Mouse (Mus musculus) lung, embryonic 16.5 days (tissue): ENCODE measurements around the gene Olfr1180. TPM values are rescaled to one million over a fixed set of nuclear protein-coding genes. Genes with fewer than 3 reads are reported as not detected.
"Not testable (repeated sequence)": the region's sequence is repeated elsewhere in the genome, so short reads cannot be mapped to it uniquely, and the experiment has no call there.

ENCODE experiments used
- ATAC-seq: fragments of 200-750 bp; cut with Nextera tagmentation; 2 replicates; pipeline ENCODE4 v1.8.0; 2017; ENCODE audit warnings: low read depth, mild to moderate bottlenecking, moderate library complexity
- H3K27ac ChIP-seq: fragments of 300-500 bp; sonication (generic); 2 replicates; pipeline ENCODE4 v1.5.1; 2014; ENCODE audit warnings: mild to moderate bottlenecking, control low read depth, low read length
- H3K27me3 ChIP-seq: fragments of 300-500 bp; sonication (generic); 2 replicates; pipeline ENCODE4 v1.6.1; 2014; ENCODE audit warnings: low read depth, low read length, mixed read lengths; ENCODE audit not compliant: control insufficient read depth, insufficient read depth
- H3K36me3 ChIP-seq: fragments of 300-500 bp; sonication (generic); 2 replicates; pipeline ENCODE4 v1.6.1; 2014; ENCODE audit warnings: low read length; ENCODE audit not compliant: control insufficient read depth, insufficient read depth
- H3K4me1 ChIP-seq: fragments of 300-500 bp; sonication (generic); replicated peaks from 2 replicates; pipeline ENCODE4 v1.6.1; 2014; ENCODE audit warnings: low read length, mixed read lengths; ENCODE audit not compliant: control insufficient read depth, insufficient read depth
- H3K4me2 ChIP-seq: fragments of 300-500 bp; sonication (generic); 2 replicates; pipeline ENCODE4 v1.6.1; 2014; ENCODE audit warnings: low read depth, low read length, control low read depth
- H3K4me3 ChIP-seq: fragments of 300-500 bp; sonication (generic); 2 replicates; pipeline ENCODE4 v1.5.1; 2014; ENCODE audit warnings: mild to moderate bottlenecking, low read length, control low read depth
- H3K9ac ChIP-seq: fragments of 300-500 bp; sonication (generic); 2 replicates; pipeline ENCODE4 v1.6.1; 2014; ENCODE audit warnings: low read length, control low read depth
- H3K9me3 ChIP-seq: fragments of 300-500 bp; sonication (generic); 2 replicates; pipeline ENCODE4 v1.6.1; 2016; ENCODE audit warnings: low read length; ENCODE audit not compliant: control insufficient read depth
- WGBS: fragments of 180-500 bp; shearing (Covaris S2); extraction: QIAGEN DNeasy Blood & Tissue Kit; methylation state at CpG from one replicate; pipeline ENCODE4 v1.1.7; 2014; 5-methylcytosine and 5-hydroxymethylcytosine counted together
- polyA plus RNA-seq: library from polyadenylated mRNA; unstranded; fragments of >200 nt; fragmentation: Nextera tagmentation; extraction: Ambion mirVana; gene quantifications from 2 replicates; pipeline ENCODE4 v1.2.1, GENCODE M21; 2015

The Olfr1180 gene
- polyA plus RNA-seq = not detected in 2 replicates

DNA sequence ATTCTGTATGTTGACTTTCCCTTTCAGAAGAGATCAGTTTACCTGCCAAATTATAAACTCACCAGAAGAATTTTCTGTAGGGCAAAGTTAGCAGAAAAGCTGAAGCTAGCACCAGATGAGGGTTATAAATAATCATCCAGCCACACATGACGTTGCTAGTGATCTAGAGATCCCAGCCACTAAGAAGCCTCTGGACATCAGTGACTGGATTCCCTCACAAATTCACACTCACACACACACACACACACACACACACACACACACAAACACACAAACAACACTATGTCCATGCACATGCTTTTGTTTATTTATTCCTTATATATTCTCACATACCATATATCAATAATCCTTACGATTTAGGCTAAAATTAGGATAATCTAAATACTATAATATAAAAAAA lies at the start of gene Olfr1180:
TSS of gene Olfr1180 (minus strand) at position 101 of the 400 bp plus-strand sequence.
- H3K9ac ChIP-seq = no peak within 1 kb of the TSS
- no peak within 1 kb of the TSS for H3K27ac ChIP-seq
- H3K27me3 ChIP-seq = no peaks in the 10 kb centered on the region
- H3K4me3 ChIP-seq = no peak within 1 kb of the TSS
- no peaks in the 10 kb centered on the region for H3K9me3 ChIP-seq
- no peak within 1 kb of the TSS for H3K4me2 ChIP-seq
- WGBS = 69% methylated on average over 2 of the region's 2 CpGs
- no peak for ATAC-seq
- H3K4me1 ChIP-seq = no peaks in the 10 kb centered on the region
- no peaks in the 10 kb centered on the region for H3K36me3 ChIP-seq

DNA sequence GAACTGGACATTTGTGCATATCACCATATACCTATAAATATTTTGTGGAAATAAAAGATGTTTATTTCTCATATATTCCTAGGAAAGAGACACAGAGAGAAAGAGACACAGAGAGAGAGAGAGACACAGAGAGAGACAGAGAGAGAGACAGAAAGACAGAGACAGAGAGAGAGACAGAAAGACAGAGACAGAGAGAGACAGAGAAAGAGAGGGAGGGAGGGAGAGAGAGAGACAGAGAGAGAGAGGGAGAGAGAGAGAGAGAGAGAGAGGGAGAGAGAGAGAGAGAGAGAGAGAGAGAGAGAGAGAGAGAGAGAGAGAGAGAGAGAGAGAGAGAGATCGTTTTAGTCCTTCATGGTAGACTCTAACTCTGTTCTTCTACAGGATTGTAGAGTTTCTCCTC lies 35.6 kb upstream of the Olfr1180 start, which contains the start of gene Olfr1183:
TSS of gene Olfr1183 (plus strand) at position 301 of the 400 bp plus-strand sequence.
- ATAC-seq, H3K27ac ChIP-seq, H3K27me3 ChIP-seq, H3K4me1 ChIP-seq, H3K4me3 ChIP-seq, H3K9me3 ChIP-seq, H3K36me3 ChIP-seq, H3K9ac ChIP-seq, H3K4me2 ChIP-seq: not testable (repeated sequence)
- WGBS = 72% methylated on average over 1 of the region's 1 CpGs

DNA sequence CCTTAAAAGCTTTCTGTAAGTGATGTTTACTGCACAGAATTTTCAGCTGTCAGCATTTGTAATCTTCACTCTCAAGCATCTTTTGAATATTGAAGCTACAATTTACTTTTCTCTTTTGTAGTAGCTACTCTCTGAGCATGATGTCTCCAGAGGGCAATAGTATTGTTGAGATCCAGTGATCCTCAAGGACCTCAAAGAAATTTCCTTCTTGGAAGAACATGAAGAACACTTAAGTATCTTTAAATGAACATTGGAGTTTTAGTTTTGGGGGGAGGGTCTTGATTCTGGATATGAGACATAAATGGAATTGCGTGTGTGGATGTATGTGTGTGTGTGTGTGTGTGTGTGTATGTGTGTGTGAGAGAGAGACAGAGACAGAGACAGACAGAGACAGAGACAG lies 30.1 kb upstream of the Olfr1180 start, which contains the start of gene Gm13757:
TSS of gene Gm13757 (minus strand) at position 101 of the 400 bp plus-strand sequence.
- no peak within 1 kb of the TSS for H3K4me2 ChIP-seq
- no peak within 1 kb of the TSS for H3K9ac ChIP-seq
- H3K27me3 ChIP-seq = no peaks in the 10 kb centered on the region
- no peak for ATAC-seq
- no peak within 1 kb of the TSS for H3K27ac ChIP-seq
- WGBS = 91% methylated on average over 1 of the region's 1 CpGs
- no peaks in the 10 kb centered on the region for H3K36me3 ChIP-seq
- no peak within 1 kb of the TSS for H3K4me3 ChIP-seq
- no peaks in the 10 kb centered on the region for H3K9me3 ChIP-seq
- no peaks in the 10 kb centered on the region for H3K4me1 ChIP-seq

DNA sequence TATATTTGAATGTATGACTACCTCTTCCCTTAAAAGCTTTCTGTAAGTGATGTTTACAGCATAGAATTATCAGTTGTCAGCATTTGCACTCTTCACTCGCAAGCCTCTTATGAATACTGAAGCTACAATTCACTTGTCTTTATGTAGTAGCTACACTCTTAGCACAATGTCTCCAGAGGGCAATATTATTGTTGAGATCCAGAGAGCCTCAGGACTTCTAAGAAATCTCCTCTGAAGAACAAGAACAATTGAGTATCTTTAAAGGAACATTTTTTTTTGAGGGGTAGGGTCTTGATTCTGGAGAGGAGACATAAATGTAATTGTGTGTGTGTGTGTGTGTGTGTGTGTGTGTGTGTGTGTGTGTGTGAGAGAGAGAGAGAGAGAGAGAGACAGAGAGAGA lies 7.1 kb upstream of the Olfr1180 start, which contains the start of gene Olfr1181:
TSS of gene Olfr1181 (minus strand) at position 101 of the 400 bp plus-strand sequence.
- Histone ChIP-seq H3K9me3 (no peaks in the 10 kb centered on the region), H3K27me3 (no peaks in the 10 kb centered on the region), H3K36me3 (no peaks in the 10 kb centered on the region), H3K27ac (no peak within 1 kb of the TSS), H3K4me1 (no peaks in the 10 kb centered on the region), H3K4me2 (no peak within 1 kb of the TSS), H3K4me3 (no peak within 1 kb of the TSS), H3K9ac (no peak within 1 kb of the TSS)
- no peak for ATAC-seq
- WGBS = 79% methylated on average over 1 of the region's 1 CpGs

DNA sequence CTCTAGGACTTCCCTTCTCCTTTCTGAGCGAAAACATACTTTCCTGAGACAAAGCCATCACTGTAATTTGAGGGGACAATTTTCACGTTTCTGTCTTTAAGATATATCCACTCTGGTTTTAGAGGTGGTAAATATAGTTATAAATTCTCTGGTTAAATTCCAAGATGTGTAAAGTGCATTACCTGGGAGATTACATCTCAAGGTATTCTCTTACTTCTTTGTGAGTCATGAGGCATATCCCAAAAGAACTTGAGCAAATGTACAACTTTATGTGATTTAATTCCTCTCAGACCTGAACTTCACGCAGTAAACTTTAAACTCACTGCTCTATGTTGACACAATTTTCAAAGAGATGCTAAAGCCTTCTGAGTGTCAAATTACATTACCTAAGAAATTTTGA lies 12.6 kb downstream of the Olfr1180 start, which contains the start of gene Olfr1179:
TSS of gene Olfr1179 (minus strand) at position 101 of the 400 bp plus-strand sequence.
- Histone ChIP-seq H3K27me3 (no peaks in the 10 kb centered on the region), H3K4me3 (no peak within 1 kb of the TSS), H3K9ac (no peak within 1 kb of the TSS), H3K36me3 (no peaks in the 10 kb centered on the region), H3K9me3 (no peaks in the 10 kb centered on the region), H3K4me2 (no peak within 1 kb of the TSS), H3K27ac (no peak within 1 kb of the TSS), H3K4me1 (no peaks in the 10 kb centered on the region)
- no peak for ATAC-seq
- 67% methylated on average over 3 of the region's 3 CpGs for WGBS

DNA sequence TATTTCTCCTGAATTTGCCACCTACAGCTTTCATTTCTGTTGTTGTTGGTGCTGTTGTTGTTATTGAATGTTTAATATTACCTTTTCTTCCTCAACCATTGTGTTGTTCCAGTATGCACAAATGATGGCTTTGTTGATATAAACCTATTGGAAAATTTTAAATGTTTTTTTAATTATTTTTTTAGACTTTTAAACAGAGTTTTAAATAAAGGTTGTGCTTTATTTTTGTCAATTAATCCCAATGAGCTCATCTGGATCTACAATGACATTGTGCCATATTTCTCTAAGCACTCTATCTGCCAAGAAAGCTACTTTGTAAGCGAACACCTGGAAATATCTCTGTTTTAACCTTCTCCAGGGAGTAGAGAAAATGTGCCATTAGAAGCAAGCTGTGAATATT lies 32.2 kb downstream of the Olfr1180 start, which contains the start of gene Olfr1178:
TSS of gene Olfr1178 (plus strand) at position 301 of the 400 bp plus-strand sequence.
- Histone ChIP-seq H3K9ac (no peak within 1 kb of the TSS), H3K36me3 (no peaks in the 10 kb centered on the region), H3K4me1 (no peaks in the 10 kb centered on the region), H3K9me3 (no peaks in the 10 kb centered on the region), H3K4me2 (no peak within 1 kb of the TSS), H3K27ac (no peak within 1 kb of the TSS), H3K4me3 (no peak within 1 kb of the TSS), H3K27me3 (no peaks in the 10 kb centered on the region)
- no peak for ATAC-seq
- WGBS = 82% methylated on average over 1 of the region's 1 CpGs

Other genes with a start within 250 kb of the Olfr1180 start
- gene Olfr1168, start 237.3 kb downstream of the Olfr1180 start, polyA plus RNA-seq = not detected in 2 replicates
- gene Olfr1170, start 190.8 kb downstream of the Olfr1180 start, polyA plus RNA-seq = not detected in 2 replicates
- gene Olfr1173, start 139.3 kb downstream of the Olfr1180 start, polyA plus RNA-seq = not detected in 2 replicates
- not detected in 2 replicates for gene Olfr1174-ps, start 104.0 kb downstream of the Olfr1180 start, polyA plus RNA-seq
- not detected in 2 replicates for gene Olfr1175-ps, start 91.9 kb downstream of the Olfr1180 start, polyA plus RNA-seq
- gene Olfr1176, start 82.4 kb downstream of the Olfr1180 start, polyA plus RNA-seq = not detected in 2 replicates
- not detected in 2 replicates for gene Olfr1177-ps, start 72.7 kb downstream of the Olfr1180 start, polyA plus RNA-seq
- gene Olfr1178, start 32.1 kb downstream of the Olfr1180 start, polyA plus RNA-seq = not detected in 2 replicates
- not detected in 2 replicates for gene Olfr1179, start 12.7 kb downstream of the Olfr1180 start, polyA plus RNA-seq
- gene Olfr1181, start 7.0 kb upstream of the Olfr1180 start, polyA plus RNA-seq = not detected in 2 replicates
- not detected in 2 replicates for gene Gm13757, start 30.0 kb upstream of the Olfr1180 start, polyA plus RNA-seq
- not detected in 2 replicates for gene Olfr1183, start 35.7 kb upstream of the Olfr1180 start, polyA plus RNA-seq
- gene Olfr1184, start 64.4 kb upstream of the Olfr1180 start, polyA plus RNA-seq = not detected in 2 replicates
- gene Olfr1185-ps1, start 74.2 kb upstream of the Olfr1180 start, polyA plus RNA-seq = not detected in 2 replicates
- gene Olfr1186, start 99.4 kb upstream of the Olfr1180 start, polyA plus RNA-seq = not detected in 2 replicates
- not detected in 2 replicates for gene Olfr1188, start 137.8 kb upstream of the Olfr1180 start, polyA plus RNA-seq
- gene Olfr1189, start 167.3 kb upstream of the Olfr1180 start, polyA plus RNA-seq = not detected in 2 replicates
- not detected in 2 replicates for gene Olfr1191-ps1, start 221.4 kb upstream of the Olfr1180 start, polyA plus RNA-seq
- gene Olfr1192-ps1, start 229.4 kb upstream of the Olfr1180 start, polyA plus RNA-seq = not detected in 2 replicates